Comparison of ENCODE assay signal across 31 mouse cellular contexts in the genomic region with DNA sequence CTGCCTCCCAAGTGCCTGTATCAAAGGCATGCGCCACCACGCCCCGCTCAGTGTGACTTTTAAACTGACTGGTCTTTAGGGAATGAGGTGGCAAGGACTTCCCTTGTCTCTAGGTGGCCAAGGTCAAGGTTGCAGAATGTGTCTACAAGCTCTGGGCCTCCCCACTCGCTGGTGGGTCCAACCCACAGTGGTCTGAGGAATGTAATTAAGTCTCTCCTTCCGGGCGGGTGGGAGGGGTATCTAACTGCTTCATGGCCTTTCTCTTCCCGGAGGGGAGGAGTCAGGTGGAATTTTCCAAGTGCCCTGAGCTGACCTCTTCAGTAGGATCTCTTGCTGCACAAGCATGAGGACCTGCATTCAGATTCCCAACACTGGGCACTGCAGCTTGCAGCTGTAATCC. TPM values are rescaled to one million over a fixed set of nuclear protein-coding genes. Genes with fewer than 3 reads are reported as not detected.
DNase-seq lines count a peak whose midpoint lies in the region; ATAC-seq and TF ChIP-seq lines count a peak whose summit lies in the region.
"Had no signal": no experiment of that assay in that cellular context is flagged by ENCODE, and none has a peak within 500 bp of the region (broad histone marks: within the 10 kb centered on the region; RNA-seq: fewer than 3 reads in every experiment).

No protein-coding gene starts in this region.

- no peak for DNase-seq in heart, postnatal 36 days
- peak; percentile 99 for DNase-seq in R1 (ENCODE audit: low read depth, low spot score)
- peak; percentile 20 to 62 for DNase-seq in kidney, postnatal 25 days
- no peak for DNase-seq in hindbrain, embryonic 14.5 days (ENCODE audit: low spot score)
- DNase-seq in cerebellum, postnatal 25 days: no peak
- DNase-seq: B cell, adult 2 months; cerebellum, adult 11-12 months; forebrain, postnatal 0 days; heart, postnatal 14 days; layer of hippocampus, adult 9-11 months; liver, embryonic 13.5 days; lung, adult 2 months; lung, postnatal 14 days; thymus, adult 18-20 months; thymus, postnatal 36 days had no signal

- intact Hi-C loops in heart, postnatal 36 days (cut with DNase I): no loop called here

- TF ChIP-seq EP300 in ES-Bruce4 (IDR thresholded peaks at IDR 0.05; ENCODE audit: insufficient read depth, low read depth, low read length): peak; percentile 79; the same call in 1 of the 2 replicates

- no peak overlapping the region for H3K4me3 ChIP-seq in heart, embryonic 15.5 days
- no peak overlapping the region for H3K4me3 ChIP-seq in ES-Bruce4 (ENCODE audit: low read depth, low read length)
- no peak overlapping the region for H3K4me3 ChIP-seq in hindbrain, embryonic 14.5 days (replicated peaks; ENCODE audit: low read length)
- H3K4me3 ChIP-seq: embryonic facial prominence, embryonic 12.5 days; hindbrain, embryonic 13.5 days; liver, embryonic 13.5 days; megakaryocyte, embryonic 14.5 days; midbrain, embryonic 13.5 days; stomach, embryonic 15.5 days had no signal

- no peaks in the 10 kb centered on the region for H3K36me3 ChIP-seq in heart, embryonic 15.5 days
- no peaks in the 10 kb centered on the region for H3K36me3 ChIP-seq in ES-Bruce4 (ENCODE audit: control insufficient read depth, insufficient read depth, low read length, poor library complexity, severe bottlenecking)
- H3K36me3 ChIP-seq in hindbrain, embryonic 14.5 days (replicated peaks; ENCODE audit: control insufficient read depth, insufficient read depth): no peaks in the 10 kb centered on the region
- H3K36me3 ChIP-seq: embryonic facial prominence, embryonic 12.5 days; hindbrain, embryonic 13.5 days; liver, embryonic 13.5 days; midbrain, embryonic 13.5 days; stomach, embryonic 15.5 days had no signal

- 66% methylated on average over 7 of the region's 7 CpGs for WGBS in heart, embryonic 15.5 days
- 77% methylated on average over 7 of the region's 7 CpGs for whole genome bisulfite sequencing in hindbrain, embryonic 14.5 days

- ATAC-seq in heart, embryonic 15.5 days (replicated peaks; ENCODE audit: insufficient number of reproducible peaks, insufficient read depth, low FRiP score, low read depth): no peak
- ATAC-seq in hindbrain, embryonic 14.5 days (ENCODE audit: low FRiP score): no peak
- ATAC-seq: forebrain, postnatal 0 days; midbrain, embryonic 13.5 days had no signal

- TF ChIP-seq POLR2A in ES-Bruce4 (IDR thresholded peaks at IDR 0.05; ENCODE audit: insufficient read depth, low read length): no peak

- H3K27me3 ChIP-seq in heart, embryonic 15.5 days: no peaks in the 10 kb centered on the region
- no peaks in the 10 kb centered on the region for H3K27me3 ChIP-seq in ES-Bruce4 (ENCODE audit: control insufficient read depth, insufficient read depth, low read length, poor library complexity, severe bottlenecking)
- no peaks in the 10 kb centered on the region for H3K27me3 ChIP-seq in hindbrain, embryonic 14.5 days (ENCODE audit: control insufficient read depth, insufficient read depth, low read length)
- H3K27me3 ChIP-seq: CH12.LX; embryonic facial prominence, embryonic 12.5 days; hindbrain, embryonic 13.5 days; liver, embryonic 13.5 days; megakaryocyte, embryonic 14.5 days; midbrain, embryonic 13.5 days; stomach, embryonic 15.5 days had no signal

- H3K4me2 ChIP-seq in heart, embryonic 15.5 days: no peak overlapping the region
- no peak overlapping the region for H3K4me2 ChIP-seq in hindbrain, embryonic 14.5 days (replicated peaks)
- H3K4me2 ChIP-seq: embryonic facial prominence, embryonic 12.5 days; heart, embryonic 11.5 days; hindbrain, embryonic 13.5 days; liver, embryonic 13.5 days; midbrain, embryonic 13.5 days; stomach, embryonic 15.5 days had no signal

- H3K9me3 ChIP-seq in heart, embryonic 15.5 days (replicated peaks): no peaks in the 10 kb centered on the region
- no peaks in the 10 kb centered on the region for H3K9me3 ChIP-seq in ES-Bruce4 (replicated peaks; ENCODE audit: control insufficient read depth, insufficient read depth, low read length, poor library complexity, severe bottlenecking)
- no peaks in the 10 kb centered on the region for H3K9me3 ChIP-seq in hindbrain, embryonic 14.5 days (ENCODE audit: control insufficient read depth, low read length)
- H3K9me3 ChIP-seq: embryonic facial prominence, embryonic 12.5 days; hindbrain, embryonic 13.5 days; liver, embryonic 13.5 days; megakaryocyte, embryonic 14.5 days; midbrain, embryonic 13.5 days; stomach, embryonic 15.5 days had no signal

- 0 out of 2 replicates have a peak overlapping the region, but pooled peaks have one; percentile 4 for H3K27ac ChIP-seq in heart, embryonic 15.5 days
- peak overlapping the region; percentile 79 for H3K27ac ChIP-seq in ES-Bruce4 (ENCODE audit: insufficient read depth, low read length)
- no peak overlapping the region for H3K27ac ChIP-seq in hindbrain, embryonic 14.5 days
- H3K27ac ChIP-seq: embryonic facial prominence, embryonic 12.5 days; hindbrain, embryonic 13.5 days; liver, embryonic 13.5 days; midbrain, embryonic 13.5 days; stomach, embryonic 15.5 days had no signal

- TF ChIP-seq CTCF in ES-Bruce4 (IDR thresholded peaks at IDR 0.05; ENCODE audit: low read depth, low read length): no peak

- H3K9ac ChIP-seq in heart, embryonic 15.5 days: no peak overlapping the region
- no peak overlapping the region for H3K9ac ChIP-seq in ES-Bruce4 (ENCODE audit: low read depth, poor library complexity, severe bottlenecking)
- no peak overlapping the region for H3K9ac ChIP-seq in hindbrain, embryonic 14.5 days
- H3K9ac ChIP-seq: embryonic facial prominence, embryonic 12.5 days; forebrain, postnatal 0 days; hindbrain, embryonic 13.5 days; liver, embryonic 13.5 days; midbrain, embryonic 13.5 days; stomach, embryonic 15.5 days had no signal

- peaks cover 16% of the 10 kb centered on the region for H3K4me1 ChIP-seq in heart, embryonic 15.5 days (replicated peaks)
- H3K4me1 ChIP-seq in ES-Bruce4 (ENCODE audit: control insufficient read depth, insufficient read depth, low read length): peaks cover 7% of the 10 kb centered on the region
- H3K4me1 ChIP-seq in hindbrain, embryonic 14.5 days (replicated peaks; ENCODE audit: control insufficient read depth, insufficient read depth, low read length): peaks cover 5% of the 10 kb centered on the region

RNA-seq across cellular contexts. Expression of a gene that starts 5.1 kb away (rescaled TPM):
- 5.1 and 5.3 TPM in 2 replicates for polyA plus RNA-seq in heart, embryonic 15.5 days (2015; fragmentation: Nextera tagmentation; extraction: Ambion mirVana)
- 10 to 100 TPM; 16.5 to 20.6 TPM for total RNA-seq in heart, postnatal 36 days (2021)
- polyA plus RNA-seq in ES-Bruce4 (2011; ENCODE audit: insufficient read depth, insufficient read length, low read depth, missing spikeins): 10.7 and 16.2 TPM in 2 replicates
- polyA plus RNA-seq in hindbrain, embryonic 14.5 days (2014; fragmentation: Nextera tagmentation; extraction: Ambion mirVana): 3.9 and 6.2 TPM in 2 replicates

RNA-seq across cellular contexts. Expression of a gene that starts 17.3 kb away (rescaled TPM):
- not detected in 2 replicates for polyA plus RNA-seq in heart, embryonic 15.5 days (2015; fragmentation: Nextera tagmentation; extraction: Ambion mirVana)
- total RNA-seq in heart, postnatal 36 days (2021): not detected
- polyA plus RNA-seq in ES-Bruce4 (2011; ENCODE audit: insufficient read depth, insufficient read length, low read depth, missing spikeins): not detected in 2 replicates
- 1.2 and 1.3 TPM in 2 replicates for polyA plus RNA-seq in hindbrain, embryonic 14.5 days (2014; fragmentation: Nextera tagmentation; extraction: Ambion mirVana)
- total RNA-seq: adrenal gland, postnatal 36 days; CH12.LX; gastrocnemius, postnatal 4 days; heart, postnatal 14 days; monocyte, adult 5-6 weeks; neutrophil, adult 5-6 weeks had no signal
- polyA plus RNA-seq: embryonic facial prominence, embryonic 12.5 days; heart, embryonic 11.5 days; intestine, embryonic 14.5 days; large intestine, adult 2 months; limb, embryonic 14.5 days; liver, embryonic 13.5 days; lung, adult 2 months; stomach, embryonic 15.5 days had no signal

RNA-seq across cellular contexts. Expression of a gene that starts 43.1 kb away (rescaled TPM):
- 16.4 and 17.5 TPM in 2 replicates for polyA plus RNA-seq in heart, embryonic 15.5 days (2015; fragmentation: Nextera tagmentation; extraction: Ambion mirVana)
- total RNA-seq in heart, postnatal 36 days (2021): 10 to 100 TPM; 16.2 to 16.8 TPM
- polyA plus RNA-seq in ES-Bruce4 (2011; ENCODE audit: insufficient read depth, insufficient read length, low read depth, missing spikeins): 6.3 and 6.6 TPM in 2 replicates
- polyA plus RNA-seq in hindbrain, embryonic 14.5 days (2014; fragmentation: Nextera tagmentation; extraction: Ambion mirVana): 24.0 and 24.6 TPM in 2 replicates

Comparison
In these comparisons a context has a peak if more than half of its experiments do, and no peak if none do; other contexts are left out.
1. DNase-seq: peak in R1 (single experiment) and kidney, postnatal 25 days (2 of 2); none in heart, postnatal 36 days (0 of 2), hindbrain, embryonic 14.5 days (single experiment) and cerebellum, postnatal 25 days (0 of 2).